Mouse (Mus musculus): ENCODE data around the gene Prr11. TPM values are rescaled to one million over a fixed set of nuclear protein-coding genes. Genes with fewer than 3 reads are reported as not detected.

The Prr11 gene
- 9.4 and 9.8 TPM in 2 replicates for polyA plus RNA-seq (2016; fragmentation: Nextera tagmentation; extraction: Ambion mirVana)

GRCm38 (mm10) chr11:87108409-87108754 is at the start of gene Prr11:
TSS of gene Prr11 (minus strand) at chr11:87108708.
- Histone ChIP-seq H3K9ac (replicated peaks) (peak within 1 kb of the TSS; percentile 92), H3K27ac (replicated peaks) (peak within 1 kb of the TSS; percentile 95), H3K9me3 (no peaks in the 10 kb centered on the region), H3K36me3 (peaks cover 32% of the 10 kb centered on the region), H3K27me3 (no peaks in the 10 kb centered on the region), H3K4me2 (replicated peaks) (peak within 1 kb of the TSS; percentile 65), H3K4me3 (peak within 1 kb of the TSS; percentile 98), H3K4me1 (peaks cover 26% of the 10 kb centered on the region)
- WGBS: under 1% methylated on average over 14 of the region's 14 CpGs
- ATAC-seq (ENCODE audit: low FRiP score, low read depth): no peak

- WGBS: 97% methylated on average over 2 of the region's 2 CpGs
- Histone ChIP-seq H3K27me3 (no peaks in the 10 kb centered on the region), H3K9me3 (no peaks in the 10 kb centered on the region), H3K36me3 (peaks cover 58% of the 10 kb centered on the region), H3K4me1 (no peaks in the 10 kb centered on the region), H3K4me3 (no peak overlapping the region), H3K4me2 (replicated peaks) (no peak overlapping the region), H3K27ac (replicated peaks) (no peak overlapping the region), H3K9ac (replicated peaks) (no peak overlapping the region)
- no peak for ATAC-seq (ENCODE audit: low FRiP score, low read depth)
Observed at GRCm38 (mm10) chr11:87158012-87158411, 49.5 kb upstream of the Prr11 start.

GRCm38 (mm10) chr11:87136233-87136632 is 27.7 kb upstream of the Prr11 start:
- no peak for ATAC-seq (ENCODE audit: low FRiP score, low read depth)
- WGBS: 84% methylated on average over 4 of the region's 4 CpGs

GRCm38 (mm10) chr11:87126824-87127816 is 18.6 kb upstream of the Prr11 start, which contains the start of gene Trim37:
TSS of gene Trim37 (plus strand) at chr11:87127077.
- peak within 1 kb of the TSS; percentile 93 for H3K4me3 ChIP-seq
- peaks cover 15% of the 10 kb centered on the region for H3K4me1 ChIP-seq
- WGBS: under 1% methylated on average over 92 of the region's 105 CpGs
- peak within 1 kb of the TSS; percentile 74 for H3K4me2 ChIP-seq (replicated peaks)
- ATAC-seq (ENCODE audit: low FRiP score, low read depth): peak; percentile 93
- H3K9ac ChIP-seq (replicated peaks): peak within 1 kb of the TSS; percentile 90
- H3K9me3 ChIP-seq: no peaks in the 10 kb centered on the region
- H3K27me3 ChIP-seq: no peaks in the 10 kb centered on the region
- H3K27ac ChIP-seq (replicated peaks): peak within 1 kb of the TSS; percentile 97
- H3K36me3 ChIP-seq: peaks cover 32% of the 10 kb centered on the region

More at GRCm38 (mm10) chr11:87136233-87136632, 27.7 kb upstream of the Prr11 start:
- H3K9ac ChIP-seq (replicated peaks): no peak overlapping the region
- no peaks in the 10 kb centered on the region for H3K9me3 ChIP-seq
- no peak overlapping the region for H3K4me3 ChIP-seq
- H3K4me1 ChIP-seq: no peaks in the 10 kb centered on the region
- H3K27me3 ChIP-seq: no peaks in the 10 kb centered on the region
- peaks cover 18% of the 10 kb centered on the region for H3K36me3 ChIP-seq
- H3K27ac ChIP-seq (replicated peaks): no peak overlapping the region
- no peak overlapping the region for H3K4me2 ChIP-seq (replicated peaks)

GRCm38 (mm10) chr11:87126281-87126823 is 17.8 kb upstream of the Prr11 start:
- Histone ChIP-seq H3K4me3 (peak overlapping the region; percentile 93), H3K27me3 (no peaks in the 10 kb centered on the region), H3K9ac (replicated peaks) (peak overlapping the region; percentile 65), H3K4me2 (replicated peaks) (peak overlapping the region; percentile 74), H3K4me1 (peaks cover 15% of the 10 kb centered on the region), H3K36me3 (peaks cover 35% of the 10 kb centered on the region), H3K9me3 (no peaks in the 10 kb centered on the region), H3K27ac (replicated peaks) (peak overlapping the region; percentile 97)
- ATAC-seq (ENCODE audit: low FRiP score, low read depth): no peak
- 2% methylated on average over 12 of the region's 12 CpGs for WGBS

GRCm38 (mm10) chr11:87125562-87125961 is 17.1 kb upstream of the Prr11 start:
- ATAC-seq (ENCODE audit: low FRiP score, low read depth): no peak
- WGBS: 55% methylated on average over 4 of the region's 4 CpGs
- peak overlapping the region; percentile 93; the same call in 1 of the 2 replicates for H3K4me3 ChIP-seq

GRCm38 (mm10) chr11:87121864-87122263 is 13.4 kb upstream of the Prr11 start:
- H3K4me2 ChIP-seq (replicated peaks): no peak overlapping the region
- no peak for ATAC-seq (ENCODE audit: low FRiP score, low read depth)
- H3K9me3 ChIP-seq: no peaks in the 10 kb centered on the region
- H3K4me1 ChIP-seq: peaks cover 7% of the 10 kb centered on the region
- no peaks in the 10 kb centered on the region for H3K27me3 ChIP-seq
- H3K9ac ChIP-seq (replicated peaks): no peak overlapping the region
- H3K27ac ChIP-seq (replicated peaks): no peak overlapping the region
- peaks cover 65% of the 10 kb centered on the region for H3K36me3 ChIP-seq
- 86% methylated on average over 8 of the region's 8 CpGs for WGBS
- no peak overlapping the region for H3K4me3 ChIP-seq

More at GRCm38 (mm10) chr11:87125562-87125961, 17.1 kb upstream of the Prr11 start:
- no peaks in the 10 kb centered on the region for H3K27me3 ChIP-seq
- H3K9me3 ChIP-seq: no peaks in the 10 kb centered on the region
- peaks cover 39% of the 10 kb centered on the region for H3K36me3 ChIP-seq
- no peak overlapping the region for H3K9ac ChIP-seq (replicated peaks)
- H3K27ac ChIP-seq (replicated peaks): peak overlapping the region; percentile 97
- peaks cover 15% of the 10 kb centered on the region for H3K4me1 ChIP-seq
- H3K4me2 ChIP-seq (replicated peaks): peak overlapping the region; percentile 74

- Histone ChIP-seq H3K27ac (replicated peaks) (peak overlapping the region; percentile 95), H3K4me3 (peak overlapping the region; percentile 98), H3K9ac (replicated peaks) (peak overlapping the region; percentile 92), H3K4me2 (replicated peaks) (peak overlapping the region; percentile 65), H3K9me3 (no peaks in the 10 kb centered on the region), H3K4me1 (peaks cover 28% of the 10 kb centered on the region), H3K27me3 (no peaks in the 10 kb centered on the region), H3K36me3 (peaks cover 32% of the 10 kb centered on the region)
- no peak for ATAC-seq (ENCODE audit: low FRiP score, low read depth)
- 4% methylated on average over 9 of the region's 9 CpGs for WGBS
Observed at GRCm38 (mm10) chr11:87110172-87110909, 1.8 kb upstream of the Prr11 start.

GRCm38 (mm10) chr11:87109519-87110171 is 1.1 kb upstream of the Prr11 start:
- peaks cover 28% of the 10 kb centered on the region for H3K4me1 ChIP-seq
- H3K27me3 ChIP-seq: no peaks in the 10 kb centered on the region
- no peak for ATAC-seq (ENCODE audit: low FRiP score, low read depth)
- H3K4me3 ChIP-seq: peak overlapping the region; percentile 98
- H3K4me2 ChIP-seq (replicated peaks): peak overlapping the region; percentile 65
- peak overlapping the region; percentile 92 for H3K9ac ChIP-seq (replicated peaks)
- WGBS: under 1% methylated on average over 42 of the region's 42 CpGs
- peak overlapping the region; percentile 95 for H3K27ac ChIP-seq (replicated peaks)
- H3K9me3 ChIP-seq: no peaks in the 10 kb centered on the region
- H3K36me3 ChIP-seq: peaks cover 32% of the 10 kb centered on the region

GRCm38 (mm10) chr11:87108755-87109518 is 429 bp upstream of the Prr11 start, which contains the start of gene Ska2:
TSS of gene Ska2 (plus strand) at chr11:87109234.
- Histone ChIP-seq H3K9me3 (no peaks in the 10 kb centered on the region), H3K4me1 (peaks cover 28% of the 10 kb centered on the region), H3K27ac (replicated peaks) (peak within 1 kb of the TSS; percentile 95), H3K27me3 (no peaks in the 10 kb centered on the region), H3K36me3 (peaks cover 34% of the 10 kb centered on the region), H3K9ac (replicated peaks) (peak within 1 kb of the TSS; percentile 92), H3K4me2 (replicated peaks) (peak within 1 kb of the TSS; percentile 65), H3K4me3 (peak within 1 kb of the TSS; percentile 98)
- ATAC-seq (ENCODE audit: low FRiP score, low read depth): peak; percentile 99
- under 1% methylated on average over 40 of the region's 40 CpGs for WGBS

Data from midbrain, embryonic 12.5 days (tissue).